Mouse (Mus musculus) neural tube, embryonic 11.5 days (tissue): ENCODE results near the gene Tmem267. TPM values are rescaled to one million over a fixed set of nuclear protein-coding genes. Genes with fewer than 3 reads are reported as not detected.
"Not testable (repeated sequence)": the region's sequence is repeated elsewhere in the genome, so short reads cannot be mapped to it uniquely, and the experiment has no call there.

Experiments used
- ATAC-seq: fragments of 200-750 bp; cut with Nextera tagmentation; 2 replicates; pipeline ENCODE4 v1.8.0; 2017; ENCODE audit warnings: moderate number of reproducible peaks, mild to moderate bottlenecking, moderate TSS enrichment, moderate library complexity; ENCODE audit not compliant: insufficient read depth, low FRiP score, low TSS enrichment
- DNase-seq: peaks from one replicate; pipeline ENCODE4 v3.0.0-alpha.2; 2015; ENCODE audit warnings: low spot score
- H3K27ac ChIP-seq: fragments of 300-500 bp; sonication (generic); 2 replicates; pipeline ENCODE4 v1.5.1; 2014; ENCODE audit warnings: low read depth, mild to moderate bottlenecking, low read length
- H3K27me3 ChIP-seq: fragments of 300-500 bp; sonication (generic); 2 replicates; pipeline ENCODE4 v1.6.1; 2014; ENCODE audit warnings: mild to moderate bottlenecking, low read length, mixed read lengths; ENCODE audit not compliant: control insufficient read depth, insufficient read depth
- H3K36me3 ChIP-seq: fragments of 300-500 bp; sonication (generic); 2 replicates; pipeline ENCODE4 v1.6.1; 2014; ENCODE audit warnings: mild to moderate bottlenecking, low read length, moderate library complexity, mixed read lengths; ENCODE audit not compliant: control insufficient read depth, insufficient read depth
- H3K4me1 ChIP-seq: fragments of 300-500 bp; sonication (generic); 2 replicates; pipeline ENCODE4 v1.6.1; 2014; ENCODE audit warnings: low read length, mixed read lengths; ENCODE audit not compliant: control insufficient read depth, insufficient read depth
- H3K4me2 ChIP-seq: fragments of 300-500 bp; sonication (generic); 2 replicates; pipeline ENCODE4 v1.6.1; 2014; ENCODE audit warnings: low read depth, mild to moderate bottlenecking, moderate library complexity
- H3K4me3 ChIP-seq: fragments of 300-500 bp; sonication (generic); 2 replicates; pipeline ENCODE4 v1.5.1; 2014; ENCODE audit warnings: low read depth, low read length
- H3K9ac ChIP-seq: fragments of 300-500 bp; sonication (generic); 2 replicates; pipeline ENCODE4 v1.6.1; 2014; ENCODE audit warnings: mild to moderate bottlenecking, low read length
- H3K9me3 ChIP-seq: fragments of 300-500 bp; sonication (generic); 2 replicates; pipeline ENCODE4 v1.6.1; 2016; ENCODE audit warnings: low read length; ENCODE audit not compliant: control insufficient read depth
- WGBS: fragments of 180-500 bp; shearing (Covaris S2); extraction: QIAGEN DNeasy Blood & Tissue Kit; methylation state at CpG from one replicate; pipeline ENCODE4 v1.1.7; 2014; 5-methylcytosine and 5-hydroxymethylcytosine counted together
- polyA plus RNA-seq: library from polyadenylated mRNA; unstranded; fragments of >200 nt; fragmentation: Nextera tagmentation; extraction: Ambion mirVana; gene quantifications from 2 replicates; pipeline ENCODE4 v1.2.1, GENCODE M21; 2014

Gene Tmem267
- polyA plus RNA-seq, 1 experiment from 2014 or later, result 1.5 TPM

- not testable (repeated sequence) for H3K27ac ChIP-seq, H3K4me2 ChIP-seq, H3K4me3 ChIP-seq, ATAC-seq, H3K4me1 ChIP-seq, H3K9me3 ChIP-seq, H3K9ac ChIP-seq, H3K36me3 ChIP-seq, H3K27me3 ChIP-seq
- 32% methylated on average over 12 of the region's 13 CpGs for WGBS
- DNase-seq, result peak; percentile 78
These were observed 115.0 kb downstream of the Tmem267 start for GRCm38 (mm10) chr13:119602688-119603331.

DNA sequence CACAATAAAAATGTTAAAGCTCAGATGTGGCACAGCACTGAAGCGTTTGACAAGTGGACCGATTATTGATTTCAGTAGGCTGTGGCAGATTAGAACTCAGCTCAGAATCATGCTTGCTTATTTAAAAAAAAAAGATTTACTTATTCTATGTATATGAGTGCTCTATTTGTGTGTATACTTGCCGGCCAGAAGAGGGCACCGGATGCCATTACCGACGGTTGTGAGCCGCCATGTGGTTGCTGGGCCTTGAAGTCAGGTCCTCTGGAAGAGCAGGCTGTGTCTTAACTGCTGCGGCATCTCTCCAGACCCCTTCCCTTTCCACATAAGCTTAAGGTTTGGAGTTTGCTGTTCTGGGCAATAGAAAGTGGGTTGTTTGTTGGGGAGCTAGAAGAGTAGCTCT is 116.1 kb downstream of the Tmem267 start:
- H3K27me3 ChIP-seq, H3K4me3 ChIP-seq, H3K9me3 ChIP-seq, H3K9ac ChIP-seq, H3K4me2 ChIP-seq, H3K36me3 ChIP-seq, H3K27ac ChIP-seq, H3K4me1 ChIP-seq, ATAC-seq: not testable (repeated sequence)
- WGBS, result 92% methylated on average over 6 of the region's 8 CpGs
- peak; percentile 23 for DNase-seq

GRCm38 (mm10) chr13:119604322-119604721 is 116.5 kb downstream of the Tmem267 start:
- DNase-seq, H3K4me2 ChIP-seq, H3K4me1 ChIP-seq, H3K27me3 ChIP-seq, H3K27ac ChIP-seq, H3K4me3 ChIP-seq, H3K9ac ChIP-seq, H3K36me3 ChIP-seq, H3K9me3 ChIP-seq: not testable (repeated sequence)
- 94% methylated on average over 7 of the region's 9 CpGs for WGBS
- ATAC-seq, result peak; percentile 24; the same call in 1 of the 2 replicates

DNA sequence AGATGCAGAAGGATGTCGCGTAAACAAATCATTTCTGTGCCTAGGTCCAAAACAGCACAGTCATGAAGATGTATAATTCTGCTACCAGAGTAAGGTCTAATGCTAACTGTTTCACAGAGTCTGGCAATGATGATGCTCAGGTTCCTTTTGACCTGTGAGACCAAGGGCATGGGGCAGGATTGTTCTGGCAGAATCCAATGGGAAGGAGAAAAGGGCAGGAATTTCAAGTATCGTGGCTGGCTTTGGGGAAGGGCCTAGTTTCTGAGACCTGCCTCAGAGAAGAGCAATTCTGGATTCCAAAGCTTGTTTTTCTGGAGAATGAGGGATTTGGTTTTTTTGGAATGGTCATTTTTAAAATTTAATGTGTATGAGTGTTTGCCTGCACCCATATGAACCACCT is 131.0 kb downstream of the Tmem267 start:
- H3K4me1 ChIP-seq, result no peaks in the 10 kb centered on the region
- H3K36me3 ChIP-seq, result no peaks in the 10 kb centered on the region
- ATAC-seq, result no peak
- no peak overlapping the region for H3K27ac ChIP-seq
- H3K27me3 ChIP-seq, result no peaks in the 10 kb centered on the region
- H3K4me3 ChIP-seq, result no peak overlapping the region
- no peak overlapping the region for H3K9ac ChIP-seq
- no peaks in the 10 kb centered on the region for H3K9me3 ChIP-seq
- no peak overlapping the region for H3K4me2 ChIP-seq
- DNase-seq, result no peak
- WGBS, result 93% methylated on average over 3 of the region's 3 CpGs

DNA sequence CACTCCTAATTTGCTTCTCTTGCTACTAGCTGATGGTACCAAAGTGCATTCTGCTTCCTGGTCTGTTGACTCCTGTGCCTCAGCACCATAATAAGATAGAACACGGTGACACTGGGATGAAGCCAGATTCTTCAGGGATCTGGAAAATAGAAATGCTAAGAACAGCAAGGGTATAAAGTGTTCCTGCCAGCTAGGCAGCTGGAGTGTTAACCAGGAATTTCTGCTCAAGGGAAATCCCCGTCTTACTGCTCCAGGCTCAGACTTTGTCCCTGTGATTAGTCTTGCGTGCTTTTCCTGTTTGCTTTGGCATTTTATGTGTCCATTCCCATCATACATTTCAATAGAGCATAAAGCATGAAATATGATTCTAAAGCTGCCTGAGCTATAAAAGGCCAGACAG is 131.9 kb downstream of the Tmem267 start:
- Histone ChIP-seq H3K4me1 (no peaks in the 10 kb centered on the region), H3K9me3 (no peaks in the 10 kb centered on the region), H3K27me3 (no peaks in the 10 kb centered on the region), H3K27ac (no peak overlapping the region), H3K4me2 (no peak overlapping the region), H3K36me3 (no peaks in the 10 kb centered on the region), H3K4me3 (no peak overlapping the region), H3K9ac (no peak overlapping the region)
- WGBS, result 90% methylated on average over 3 of the region's 3 CpGs
- ATAC-seq (no peak), DNase-seq (no peak)

DNA sequence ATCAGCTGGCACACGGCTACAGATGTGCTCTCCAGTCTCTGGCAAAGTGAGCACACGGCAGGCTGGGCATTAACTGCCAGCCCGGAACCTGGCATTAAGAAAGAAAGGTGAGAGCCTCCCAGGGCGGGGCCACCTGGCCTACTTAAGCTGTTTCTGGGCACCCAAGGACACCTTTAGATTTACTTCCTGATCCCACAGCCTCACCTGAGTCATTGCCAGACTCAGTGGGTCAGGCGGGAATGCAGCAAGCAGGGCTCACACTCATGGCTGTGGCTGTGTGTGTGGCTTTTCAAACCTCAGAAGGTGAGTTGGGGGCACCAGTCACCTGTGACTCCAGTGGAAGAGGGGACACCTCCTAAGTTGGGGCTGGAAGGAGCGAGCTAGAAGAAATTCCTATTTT is 135.8 kb downstream of the Tmem267 start, which contains the start of gene Ccl28:
TSS of gene Ccl28 (plus strand) at position 186 of the 400 bp plus-strand sequence.
- Histone ChIP-seq H3K4me1 (no peaks in the 10 kb centered on the region), H3K4me2 (no peak within 1 kb of the TSS), H3K27ac (no peak within 1 kb of the TSS), H3K4me3 (no peak within 1 kb of the TSS), H3K36me3 (no peaks in the 10 kb centered on the region), H3K9ac (no peak within 1 kb of the TSS), H3K27me3 (no peaks in the 10 kb centered on the region), H3K9me3 (no peaks in the 10 kb centered on the region)
- DNase-seq (no peak), ATAC-seq (no peak)
- WGBS, result 92% methylated on average over 6 of the region's 6 CpGs

DNA sequence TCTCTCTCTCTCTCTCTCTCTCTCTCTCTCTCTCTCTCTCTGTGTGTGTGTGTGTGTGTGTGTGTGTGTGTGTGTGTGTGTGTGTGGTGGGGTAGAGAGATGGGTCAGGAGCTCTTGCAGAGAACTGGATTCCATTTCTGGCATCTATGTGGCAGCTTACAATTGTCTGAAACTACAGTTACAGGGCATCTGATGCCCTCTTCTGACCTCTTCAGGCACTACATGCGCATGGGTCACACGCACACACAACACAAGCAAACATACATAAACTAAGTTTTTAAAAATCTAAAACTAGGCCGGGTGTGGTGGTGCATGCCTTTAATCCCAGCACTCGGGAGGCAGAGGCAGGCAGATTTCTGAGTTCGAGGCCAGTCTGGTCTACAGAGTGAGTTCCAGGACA is 138.1 kb downstream of the Tmem267 start:
- H3K9me3 ChIP-seq, H3K4me1 ChIP-seq, H3K4me3 ChIP-seq, H3K4me2 ChIP-seq, ATAC-seq, H3K9ac ChIP-seq, H3K27ac ChIP-seq, H3K36me3 ChIP-seq, H3K27me3 ChIP-seq: not testable (repeated sequence)
- peak; percentile 24 for DNase-seq
- 86% methylated on average over 5 of the region's 5 CpGs for WGBS

- H3K4me3 ChIP-seq, result peak overlapping the region; percentile 51
- ATAC-seq (peak; percentile 97), DNase-seq (peak; percentile 93)
- H3K9me3 ChIP-seq, result no peaks in the 10 kb centered on the region
- H3K27me3 ChIP-seq, result no peaks in the 10 kb centered on the region
- H3K27ac ChIP-seq, result no peak overlapping the region
- no peaks in the 10 kb centered on the region for H3K36me3 ChIP-seq
- WGBS, result 5% methylated on average over 33 of the region's 33 CpGs
- H3K4me2 ChIP-seq, result peak overlapping the region; percentile 46
- no peaks in the 10 kb centered on the region for H3K4me1 ChIP-seq
- H3K9ac ChIP-seq, result peak overlapping the region; percentile 37
These were observed 143.8 kb downstream of the Tmem267 start for GRCm38 (mm10) chr13:119631482-119632155.

- DNase-seq (no peak), ATAC-seq (peak; percentile 32; the same call in 1 of the 2 replicates)
- Histone ChIP-seq H3K27ac (no peak overlapping the region), H3K4me3 (no peak overlapping the region; the same call in 1 of the 2 replicates), H3K4me1 (no peaks in the 10 kb centered on the region), H3K36me3 (no peaks in the 10 kb centered on the region), H3K9me3 (no peaks in the 10 kb centered on the region), H3K27me3 (no peaks in the 10 kb centered on the region), H3K9ac (no peak overlapping the region), H3K4me2 (no peak overlapping the region)
- 90% methylated on average over 4 of the region's 4 CpGs for WGBS
These were observed 144.3 kb downstream of the Tmem267 start for GRCm38 (mm10) chr13:119632156-119632548.
